Mouse (Mus musculus): ENCODE results near the gene Nup54. TPM values are rescaled to one million over a fixed set of nuclear protein-coding genes. Genes with fewer than 3 reads are reported as not detected.

Nup54 gene
- polyA plus RNA-seq, 1 experiment, result 109 TPM

- TF ChIP-seq EP300 (IDR thresholded peaks at IDR 0.05; ENCODE audit: insufficient read depth, low read depth, low read length) (no peak), POLR2A (IDR thresholded peaks at IDR 0.05; ENCODE audit: insufficient read depth, low read length) (no peak), CTCF (IDR thresholded peaks at IDR 0.05; ENCODE audit: low read depth, low read length) (no peak)
- H3K4me3 ChIP-seq (ENCODE audit: low read depth, low read length), result no peak overlapping the region
- H3K9ac ChIP-seq (ENCODE audit: low read depth, poor library complexity, severe bottlenecking), result no peak overlapping the region
- no peak overlapping the region for H3K27ac ChIP-seq (ENCODE audit: insufficient read depth, low read length)
- H3K36me3 ChIP-seq (ENCODE audit: control insufficient read depth, insufficient read depth, low read length, poor library complexity, severe bottlenecking), result peaks cover 9% of the 10 kb centered on the region
- no peaks in the 10 kb centered on the region for H3K9me3 ChIP-seq (replicated peaks; ENCODE audit: control insufficient read depth, insufficient read depth, low read length, poor library complexity, severe bottlenecking)
- H3K4me1 ChIP-seq (ENCODE audit: control insufficient read depth, insufficient read depth, low read length), result no peaks in the 10 kb centered on the region
- no peaks in the 10 kb centered on the region for H3K27me3 ChIP-seq (ENCODE audit: control insufficient read depth, insufficient read depth, low read length, poor library complexity, severe bottlenecking)
Measured at GRCm38 (mm10) chr5:92411461-92412140, 23.4 kb downstream of the Nup54 start.

GRCm38 (mm10) chr5:92410486-92410885 is 24.5 kb downstream of the Nup54 start:
- H3K4me3 ChIP-seq (ENCODE audit: low read depth, low read length), result no peak overlapping the region
- no peak for TF ChIP-seq CTCF (IDR thresholded peaks at IDR 0.05; ENCODE audit: low read depth, low read length)
- TF ChIP-seq EP300 (IDR thresholded peaks at IDR 0.05; ENCODE audit: insufficient read depth, low read depth, low read length), result no peak
- TF ChIP-seq POLR2A (IDR thresholded peaks at IDR 0.05; ENCODE audit: insufficient read depth, low read length), result no peak

DNA sequence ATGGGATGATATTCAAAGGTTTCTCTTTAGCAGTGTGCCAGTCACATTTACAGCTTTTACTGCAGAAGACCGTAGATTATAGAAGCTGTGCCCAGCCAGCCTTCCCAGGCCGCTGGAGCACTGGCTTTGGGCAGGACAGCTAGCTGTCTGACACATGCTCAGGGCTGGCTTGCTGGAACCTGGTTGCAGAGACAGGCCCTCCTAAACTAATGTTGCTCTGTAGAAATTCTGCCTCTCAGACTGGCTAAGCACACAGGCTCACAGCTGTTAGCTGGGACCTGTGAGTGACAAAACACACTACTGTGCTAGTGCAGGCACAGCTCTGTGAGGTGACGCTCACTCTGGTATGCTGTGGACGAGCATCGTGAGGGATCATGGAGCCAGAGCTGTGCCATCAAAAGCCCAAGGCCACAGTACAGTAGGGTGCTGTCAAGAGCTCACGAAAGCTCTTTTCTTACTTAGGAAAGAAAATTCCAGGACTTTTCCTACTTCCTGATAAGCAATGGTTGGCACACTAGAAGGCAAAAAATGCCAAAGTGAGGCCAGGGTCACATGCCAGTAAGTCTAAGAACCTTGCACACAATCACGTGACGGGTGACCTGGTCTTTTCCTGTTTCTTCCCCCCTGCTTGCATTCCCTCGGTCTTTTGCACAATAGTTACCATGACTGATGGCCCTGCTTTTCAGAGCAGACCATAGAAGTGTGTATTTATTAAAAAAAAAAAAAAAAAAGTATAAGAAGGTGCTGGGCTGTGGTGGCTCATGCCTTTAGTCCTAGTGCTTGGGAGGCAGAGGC is 25.5 kb downstream of the Nup54 start:
- H3K9me3 ChIP-seq (replicated peaks; ENCODE audit: control insufficient read depth, insufficient read depth, low read length, poor library complexity, severe bottlenecking), result no peaks in the 10 kb centered on the region
- TF ChIP-seq POLR2A (IDR thresholded peaks at IDR 0.05; ENCODE audit: insufficient read depth, low read length), result no peak
- TF ChIP-seq CTCF (IDR thresholded peaks at IDR 0.05; ENCODE audit: low read depth, low read length), result no peak
- TF ChIP-seq EP300 (IDR thresholded peaks at IDR 0.05; ENCODE audit: insufficient read depth, low read depth, low read length), result no peak
- H3K27ac ChIP-seq (ENCODE audit: insufficient read depth, low read length), result no peak overlapping the region
- no peak overlapping the region for H3K4me3 ChIP-seq (ENCODE audit: low read depth, low read length)
- no peaks in the 10 kb centered on the region for H3K4me1 ChIP-seq (ENCODE audit: control insufficient read depth, insufficient read depth, low read length)
- H3K27me3 ChIP-seq (ENCODE audit: control insufficient read depth, insufficient read depth, low read length, poor library complexity, severe bottlenecking), result no peaks in the 10 kb centered on the region
- H3K9ac ChIP-seq (ENCODE audit: low read depth, poor library complexity, severe bottlenecking), result no peak overlapping the region
- H3K36me3 ChIP-seq (ENCODE audit: control insufficient read depth, insufficient read depth, low read length, poor library complexity, severe bottlenecking), result no peaks in the 10 kb centered on the region

More at GRCm38 (mm10) chr5:92410486-92410885, 24.5 kb downstream of the Nup54 start:
- H3K9ac ChIP-seq (ENCODE audit: low read depth, poor library complexity, severe bottlenecking), result no peak overlapping the region
- no peak overlapping the region for H3K27ac ChIP-seq (ENCODE audit: insufficient read depth, low read length)
- H3K27me3 ChIP-seq (ENCODE audit: control insufficient read depth, insufficient read depth, low read length, poor library complexity, severe bottlenecking), result no peaks in the 10 kb centered on the region
- no peaks in the 10 kb centered on the region for H3K4me1 ChIP-seq (ENCODE audit: control insufficient read depth, insufficient read depth, low read length)
- no peaks in the 10 kb centered on the region for H3K9me3 ChIP-seq (replicated peaks; ENCODE audit: control insufficient read depth, insufficient read depth, low read length, poor library complexity, severe bottlenecking)
- H3K36me3 ChIP-seq (ENCODE audit: control insufficient read depth, insufficient read depth, low read length, poor library complexity, severe bottlenecking), result peaks cover 2% of the 10 kb centered on the region

DNA sequence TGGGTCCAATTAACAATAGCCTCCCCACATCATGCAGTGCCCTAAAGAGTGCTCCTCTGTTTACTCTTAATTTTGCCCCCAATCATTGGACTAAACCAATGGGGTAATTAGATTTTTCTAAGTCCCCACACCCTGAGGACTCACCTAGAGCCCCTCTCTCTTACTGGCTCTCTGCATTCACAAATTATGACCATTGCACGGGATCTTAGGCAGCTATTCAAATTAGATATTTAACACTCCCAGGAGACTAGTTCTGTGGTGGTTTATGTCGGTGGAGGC is 30.7 kb downstream of the Nup54 start:
- Histone ChIP-seq H3K4me1 (ENCODE audit: control insufficient read depth, insufficient read depth, low read length) (no peaks in the 10 kb centered on the region), H3K27ac (ENCODE audit: insufficient read depth, low read length) (no peak overlapping the region), H3K4me3 (ENCODE audit: low read depth, low read length) (no peak overlapping the region), H3K9me3 (replicated peaks; ENCODE audit: control insufficient read depth, insufficient read depth, low read length, poor library complexity, severe bottlenecking) (no peaks in the 10 kb centered on the region), H3K27me3 (ENCODE audit: control insufficient read depth, insufficient read depth, low read length, poor library complexity, severe bottlenecking) (no peaks in the 10 kb centered on the region), H3K36me3 (ENCODE audit: control insufficient read depth, insufficient read depth, low read length, poor library complexity, severe bottlenecking) (no peaks in the 10 kb centered on the region), H3K9ac (ENCODE audit: low read depth, poor library complexity, severe bottlenecking) (no peak overlapping the region)
- no peak for TF ChIP-seq POLR2A (IDR thresholded peaks at IDR 0.05; ENCODE audit: insufficient read depth, low read length)
- TF ChIP-seq CTCF (IDR thresholded peaks at IDR 0.05; ENCODE audit: low read depth, low read length), result no peak
- no peak for TF ChIP-seq EP300 (IDR thresholded peaks at IDR 0.05; ENCODE audit: insufficient read depth, low read depth, low read length)

- Histone ChIP-seq H3K4me1 (ENCODE audit: control insufficient read depth, insufficient read depth, low read length) (no peaks in the 10 kb centered on the region), H3K27me3 (ENCODE audit: control insufficient read depth, insufficient read depth, low read length, poor library complexity, severe bottlenecking) (no peaks in the 10 kb centered on the region), H3K4me3 (ENCODE audit: low read depth, low read length) (no peak overlapping the region), H3K9ac (ENCODE audit: low read depth, poor library complexity, severe bottlenecking) (no peak overlapping the region), H3K36me3 (ENCODE audit: control insufficient read depth, insufficient read depth, low read length, poor library complexity, severe bottlenecking) (no peaks in the 10 kb centered on the region), H3K27ac (ENCODE audit: insufficient read depth, low read length) (no peak overlapping the region), H3K9me3 (replicated peaks; ENCODE audit: control insufficient read depth, insufficient read depth, low read length, poor library complexity, severe bottlenecking) (no peaks in the 10 kb centered on the region)
- TF ChIP-seq CTCF (IDR thresholded peaks at IDR 0.05; ENCODE audit: low read depth, low read length) (no peak), POLR2A (IDR thresholded peaks at IDR 0.05; ENCODE audit: insufficient read depth, low read length) (no peak), EP300 (IDR thresholded peaks at IDR 0.05; ENCODE audit: insufficient read depth, low read depth, low read length) (no peak)
Measured at GRCm38 (mm10) chr5:92403562-92404399, 31.2 kb downstream of the Nup54 start.
